Mouse (Mus musculus): Measurements from ENCODE around the gene H2-M1.

The H2-M1 gene

DNA sequence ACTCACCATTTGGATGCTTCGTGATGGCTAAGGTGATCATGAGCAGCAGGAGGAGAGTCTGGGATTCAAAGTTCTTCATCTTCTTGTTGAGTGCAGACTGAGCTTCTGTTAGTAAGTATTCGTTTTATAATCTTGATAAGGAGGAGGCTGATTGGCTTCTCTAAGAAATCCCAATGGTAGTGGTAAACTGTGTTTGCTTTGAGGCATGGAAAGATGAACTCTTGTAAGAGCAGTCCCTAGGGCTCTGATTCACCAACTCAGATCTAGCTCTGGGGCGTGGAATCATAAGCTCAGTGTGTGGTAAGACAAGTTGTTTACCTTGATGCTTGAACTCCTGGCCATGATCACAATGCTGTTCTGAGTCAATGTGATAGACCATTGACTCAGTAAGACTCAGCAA is at the start of gene H2-M1:
TSS of gene H2-M1 (minus strand) at position 101 of the 400 bp plus-strand sequence.
- no peak for DNase-seq (ENCODE audit: low spot score in 2 of 2)

DNA sequence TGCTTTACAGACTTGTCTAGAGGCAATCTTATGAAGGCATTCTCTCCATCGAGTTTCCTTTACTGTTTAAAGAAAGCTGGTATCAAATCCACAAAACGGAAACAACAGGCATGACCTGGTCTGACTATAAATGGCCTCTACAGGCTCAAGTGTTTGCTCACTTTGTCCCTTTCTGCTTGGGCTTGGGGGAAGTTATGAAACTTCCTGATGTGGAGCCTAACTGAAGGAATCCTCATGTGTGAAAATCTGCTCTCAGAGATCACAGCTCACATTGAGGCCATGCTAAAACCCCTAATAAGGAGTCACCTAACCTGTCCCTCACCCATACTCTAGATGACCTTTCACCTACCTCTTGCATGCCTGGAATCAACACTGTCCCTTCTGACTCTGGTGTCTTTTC is 25.7 kb upstream of the H2-M1 start:
- DNase-seq (ENCODE audit: low spot score in 2 of 2): no peak

DNA sequence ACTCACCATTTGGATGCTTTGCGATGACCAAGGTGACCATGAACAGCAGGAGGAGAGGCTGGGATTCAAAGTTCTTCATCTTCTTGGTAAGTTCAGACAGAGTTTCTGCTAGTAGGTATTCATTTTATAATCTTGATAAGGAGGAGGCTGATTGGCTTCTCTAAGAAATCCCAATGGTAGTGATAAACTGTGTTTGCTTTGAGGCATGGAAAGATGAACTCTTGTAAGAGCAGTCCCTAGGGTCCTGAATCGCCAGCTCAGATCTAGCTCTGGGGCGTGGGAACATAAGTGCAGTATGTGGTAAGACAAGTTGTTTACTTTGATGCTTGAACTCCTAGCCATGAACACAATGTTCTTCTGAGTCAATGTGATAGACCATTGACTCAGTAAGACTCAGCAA is 29.5 kb downstream of the H2-M1 start, which contains the start of gene H2-M9:
TSS of gene H2-M9 (minus strand) at position 101 of the 400 bp plus-strand sequence.
- DNase-seq (ENCODE audit: low spot score in 2 of 2): no peak
